Mouse (Mus musculus) heart, adult 9 months (tissue): Measurements from ENCODE around the gene Amot.

Source experiments
- DNase-seq, 2 experiments: peaks; one replicate each; pipeline ENCODE4 v3.0.0; 2022; ENCODE audit warnings: low spot score in 2 of 2

Amot gene

GRCm38 (mm10) chrX:145482383-145482782 is 22.6 kb downstream of the Amot start:
- no peak for DNase-seq

DNA sequence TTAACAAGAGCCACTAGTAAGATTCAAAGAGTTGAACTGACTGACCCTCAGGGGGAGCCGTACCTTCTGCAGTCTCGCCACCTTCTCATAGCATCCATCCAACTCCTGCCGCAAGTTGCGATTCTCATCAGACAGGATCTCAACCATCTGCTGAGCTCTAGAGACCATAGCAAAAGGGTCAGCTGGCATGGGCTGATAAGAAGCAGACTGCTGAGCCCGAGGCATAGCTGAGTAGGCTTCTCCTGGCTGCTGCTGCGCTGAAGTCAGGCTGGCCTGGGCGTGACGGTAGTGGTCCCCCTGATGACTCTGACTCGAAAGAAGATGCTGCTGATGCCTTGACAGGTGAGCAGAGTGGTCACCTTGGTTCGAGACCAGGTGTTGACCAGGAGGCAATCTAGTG is 25.0 kb downstream of the Amot start:
- no peak for DNase-seq

- no peak for DNase-seq
Measured at GRCm38 (mm10) chrX:145477725-145478194, 27.2 kb downstream of the Amot start.

DNA sequence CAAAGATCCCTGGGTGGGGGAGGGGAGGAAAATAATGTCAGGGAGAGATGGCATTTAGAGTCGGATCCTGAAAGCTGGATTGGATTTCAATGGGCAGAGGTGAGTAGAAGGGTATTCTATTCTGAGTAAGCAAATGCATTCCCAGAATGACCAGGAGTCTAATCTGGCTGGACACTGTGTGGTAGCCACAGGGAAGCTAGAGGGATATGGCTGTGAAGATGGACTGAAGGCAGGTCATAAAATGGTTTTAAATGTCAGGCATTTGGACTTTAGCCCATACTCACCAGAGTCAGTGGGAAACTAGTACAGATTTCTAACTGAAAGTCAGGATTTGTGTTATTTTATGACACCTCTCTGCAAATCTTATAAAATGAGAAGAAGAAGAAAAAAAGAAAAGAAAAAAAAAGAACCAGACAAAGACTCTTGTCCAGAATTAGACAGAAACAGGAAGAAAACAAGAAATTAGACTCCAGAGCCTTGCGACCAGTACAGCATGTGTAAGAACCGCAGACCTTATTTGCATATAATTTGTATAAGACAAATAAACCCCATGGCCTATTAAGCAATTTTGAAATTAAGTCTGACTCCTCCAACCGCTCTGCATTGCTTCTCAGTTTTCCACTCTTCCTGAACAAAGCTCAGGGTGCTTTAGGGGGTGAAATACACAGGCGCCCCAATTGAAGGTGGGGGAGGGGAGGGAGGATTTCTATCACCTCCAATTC is 27.8 kb downstream of the Amot start:
- DNase-seq, result peak in 1 of 2 experiments; percentile 3

- no peak for DNase-seq
Measured at GRCm38 (mm10) chrX:145468264-145468663, 36.7 kb downstream of the Amot start.

DNA sequence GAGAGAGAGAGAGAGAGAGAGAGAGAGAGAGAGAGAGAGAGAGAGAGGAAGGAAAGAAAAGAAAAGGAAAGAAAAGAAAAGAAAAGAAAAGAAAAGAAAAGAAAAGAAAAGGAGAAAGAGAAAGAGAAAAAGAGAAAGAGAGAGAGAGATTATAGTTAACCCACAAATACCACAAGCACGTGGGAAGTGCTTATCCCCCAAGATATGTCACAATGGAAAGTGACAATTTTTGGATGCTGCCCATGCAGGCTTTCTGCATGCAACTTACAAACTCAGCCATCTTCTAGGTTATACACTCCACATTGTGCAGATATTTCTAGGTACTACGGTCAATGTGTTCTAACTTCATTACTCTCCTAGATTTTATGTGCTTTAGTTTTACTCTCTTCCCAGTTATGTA is 41.5 kb downstream of the Amot start:
- no peak for DNase-seq

DNA sequence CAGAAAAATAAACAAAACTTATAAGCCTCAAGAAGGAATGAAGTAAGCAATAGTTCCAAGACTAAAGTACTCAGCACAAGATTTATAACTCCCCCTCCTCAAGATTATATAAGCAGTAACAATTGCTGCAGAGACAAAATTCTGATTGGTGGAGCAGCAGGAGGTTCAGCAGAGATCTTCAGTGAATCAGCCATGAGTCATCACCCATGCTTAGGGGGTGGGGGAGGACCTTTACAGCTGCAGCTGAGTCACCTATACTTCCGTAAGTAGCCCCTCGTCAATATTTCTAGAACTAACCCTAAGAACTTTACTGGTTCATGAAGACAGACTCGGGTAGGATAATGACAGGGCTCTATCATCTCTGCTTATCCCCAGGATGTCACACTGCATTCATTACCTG is 43.6 kb downstream of the Amot start:
- DNase-seq, result no peak

GRCm38 (mm10) chrX:145456251-145456650 is 48.7 kb downstream of the Amot start:
- DNase-seq, result no peak

DNA sequence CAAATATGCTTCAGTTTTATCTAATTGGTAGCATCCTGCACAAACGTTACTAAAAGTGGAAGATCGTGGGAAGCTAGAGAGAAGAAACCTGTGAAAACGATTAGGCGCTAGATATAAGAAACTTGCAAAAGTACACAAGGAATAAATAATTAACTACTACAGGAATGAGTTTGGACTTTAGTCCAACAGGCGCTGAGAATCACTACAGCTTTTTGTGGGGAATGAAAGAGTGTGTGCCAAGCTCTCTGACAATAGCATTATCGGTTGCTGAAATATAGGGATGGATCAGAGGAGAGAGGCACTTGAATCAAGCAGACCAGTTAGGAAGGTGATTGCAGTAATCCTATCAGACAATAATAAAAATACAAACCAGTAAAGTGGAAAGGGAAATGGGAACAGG is 49.4 kb downstream of the Amot start:
- no peak for DNase-seq

DNA sequence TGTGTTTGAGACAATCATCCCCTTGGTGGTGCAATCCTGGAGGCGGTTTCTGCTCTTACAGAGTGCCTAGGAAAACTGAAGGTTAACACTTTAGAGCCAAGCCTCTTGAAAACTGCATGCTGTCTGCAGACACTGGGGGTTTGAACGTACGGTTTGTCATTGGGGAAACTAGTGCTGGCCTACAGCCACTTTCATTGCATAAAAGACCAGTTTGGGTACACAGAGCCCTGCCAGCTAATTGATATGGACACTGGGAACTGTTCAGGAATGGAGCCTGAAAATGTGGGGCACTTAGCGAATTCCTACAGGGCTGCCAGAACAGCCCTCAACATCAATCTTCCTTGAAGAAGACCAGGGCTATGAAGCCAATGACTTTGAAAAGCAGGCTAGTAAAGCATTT is 50.2 kb downstream of the Amot start:
- DNase-seq, result no peak

DNA sequence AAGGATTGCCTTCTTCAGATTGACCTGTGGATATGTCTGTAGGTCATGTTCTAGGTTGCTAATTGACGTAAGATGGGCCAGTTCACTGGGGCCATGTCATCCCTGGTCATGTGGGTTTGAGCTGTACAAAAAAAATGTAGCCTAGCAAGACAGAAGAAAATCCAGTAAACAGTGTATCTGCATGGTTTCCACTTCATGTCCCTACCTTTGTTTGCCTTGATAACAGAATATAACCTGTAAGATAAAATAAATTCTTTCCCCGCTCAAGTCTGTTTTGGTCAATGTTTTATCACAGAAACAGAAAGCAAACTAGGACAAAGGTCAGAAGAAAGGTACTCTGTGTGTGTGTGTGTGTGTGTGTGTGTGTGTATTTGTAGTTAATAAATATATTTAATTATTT is 63.5 kb downstream of the Amot start:
- no peak for DNase-seq

DNA sequence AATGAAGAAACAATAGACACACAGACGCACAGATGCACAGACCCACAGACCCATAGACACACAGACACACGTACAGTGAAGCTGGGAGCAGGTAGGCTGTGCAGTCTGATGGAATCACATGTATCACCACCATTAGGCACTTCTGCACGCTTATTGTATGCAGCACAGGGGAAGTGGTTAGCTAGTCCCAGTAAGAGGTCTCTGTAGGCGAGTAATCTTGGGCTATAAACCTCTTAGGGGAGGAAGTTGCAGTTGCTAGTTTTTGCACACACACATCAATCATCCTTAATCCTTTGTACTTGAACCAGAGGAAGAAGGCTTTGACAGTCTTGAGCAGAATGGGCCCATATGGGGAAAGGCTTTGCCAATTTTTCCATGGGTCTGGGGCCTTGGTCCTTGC is 71.3 kb downstream of the Amot start:
- DNase-seq, result no peak

DNA sequence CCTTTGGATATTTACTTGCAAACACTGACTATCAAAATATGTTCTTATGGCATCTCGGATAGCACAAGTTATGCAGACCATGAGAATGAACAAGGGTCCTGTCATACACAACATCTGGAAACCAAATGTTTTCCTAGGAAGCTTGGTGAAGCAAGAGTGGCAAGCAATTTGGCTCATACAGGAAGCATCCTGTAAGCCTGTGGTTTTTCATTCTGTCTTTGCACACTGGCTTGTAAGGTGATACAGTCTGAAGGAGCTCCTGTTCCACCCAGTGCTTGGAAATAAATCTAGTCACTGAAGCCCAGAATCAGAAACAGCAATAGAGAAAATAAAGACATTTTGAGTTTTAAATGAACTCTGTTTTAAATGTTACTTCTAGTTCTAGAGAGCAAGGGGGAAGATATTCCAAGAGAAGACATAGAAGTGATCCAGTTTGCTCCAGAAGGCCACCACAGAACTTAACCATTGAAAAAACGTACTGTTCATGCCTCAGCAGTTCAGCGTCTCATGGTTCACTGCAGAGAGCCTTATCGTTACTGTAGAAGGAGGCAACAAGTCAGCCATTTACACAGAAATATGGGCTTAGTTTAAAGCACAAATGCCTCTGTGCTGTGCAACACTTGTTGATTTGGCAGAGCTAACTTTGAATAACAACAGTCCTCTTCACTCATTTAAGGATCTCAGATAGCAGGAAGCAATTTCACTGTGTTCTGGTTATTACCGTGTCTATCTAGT is 74.0 kb downstream of the Amot start:
- DNase-seq, result no peak

- no peak for DNase-seq
Measured at GRCm38 (mm10) chrX:145428811-145429210, 76.2 kb downstream of the Amot start.

GRCm38 (mm10) chrX:145424026-145424425 is 81.0 kb downstream of the Amot start:
- DNase-seq, result no peak

- DNase-seq, result no peak
Measured at GRCm38 (mm10) chrX:145414319-145414718, 90.7 kb downstream of the Amot start.

DNA sequence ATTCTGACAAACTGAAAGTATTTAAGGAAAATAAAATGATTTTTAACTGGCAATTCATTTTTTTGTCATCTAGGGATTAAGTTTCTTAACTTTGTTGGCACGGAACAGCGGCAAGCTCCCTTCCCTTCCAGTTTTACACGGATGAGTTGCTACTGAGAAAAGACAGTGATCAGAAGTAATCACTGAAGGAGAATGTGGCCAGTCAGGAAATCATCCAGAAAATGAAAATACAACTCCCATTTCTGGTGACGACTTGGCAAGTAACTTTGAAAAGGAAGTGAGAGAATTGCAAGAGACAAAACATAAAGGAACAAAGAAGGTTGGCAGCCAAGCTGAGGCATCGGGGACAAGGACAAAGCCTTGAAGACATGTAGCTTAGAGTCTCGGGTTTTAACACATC is 93.6 kb downstream of the Amot start:
- DNase-seq, result no peak

GRCm38 (mm10) chrX:145406052-145406451 is 98.9 kb downstream of the Amot start:
- DNase-seq, result no peak

DNA sequence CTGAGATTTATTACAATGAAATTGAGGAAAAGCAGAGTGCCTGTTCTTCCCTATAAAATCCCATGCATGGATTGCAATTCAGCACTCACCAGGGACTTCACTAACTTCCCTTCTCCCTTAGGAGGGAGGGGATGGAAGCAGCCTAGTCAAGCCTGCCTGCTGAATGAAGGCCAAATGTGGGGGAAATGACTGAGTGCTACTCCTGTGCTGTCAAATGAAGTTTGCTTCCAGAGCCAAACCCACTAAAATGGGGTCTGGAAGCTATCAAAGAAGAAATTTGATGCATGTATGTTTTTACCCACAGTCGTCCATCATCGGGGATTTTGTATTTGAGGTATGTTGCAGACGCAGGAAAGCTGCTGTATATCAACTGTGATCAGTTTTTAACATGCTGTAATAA is 103.1 kb downstream of the Amot start:
- DNase-seq, result no peak

GRCm38 (mm10) chrX:145399236-145399635 is 105.7 kb downstream of the Amot start:
- DNase-seq, result no peak
